Mouse (Mus musculus): ENCODE measurements around the gene Oas2. TPM values are rescaled to one million over a fixed set of nuclear protein-coding genes. Genes with fewer than 3 reads are reported as not detected.

Gene Oas2
- polyA plus RNA-seq, 1 experiment from 2014 or later, result 0.07 TPM

DNA sequence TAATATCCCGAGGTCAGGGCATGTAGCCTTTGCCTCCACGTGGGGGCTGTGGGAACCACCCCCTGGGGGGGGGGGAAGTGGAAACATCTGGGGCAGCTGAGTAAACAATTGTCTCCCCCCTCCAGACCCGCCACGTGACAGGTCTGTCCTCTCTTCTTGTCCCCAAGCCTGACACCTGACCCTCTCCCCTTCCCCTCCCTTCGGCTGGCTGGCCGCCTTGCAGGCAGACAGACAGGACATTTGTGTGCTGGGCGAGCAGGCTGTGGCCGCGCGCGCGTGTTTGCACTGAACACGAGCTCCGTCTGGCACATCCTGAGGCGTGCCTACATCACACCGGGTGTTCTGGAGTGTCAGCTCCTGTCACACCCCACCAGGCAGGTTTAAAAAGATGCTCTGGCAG, 43.1 kb downstream of the Oas2 start:
- Histone ChIP-seq H3K9ac (replicated peaks) (peak overlapping the region; percentile 59), H3K27me3 (peaks cover 7% of the 10 kb centered on the region; the same call in 1 of the 2 replicates), H3K4me1 (replicated peaks) (peaks cover 75% of the 10 kb centered on the region), H3K27ac (no peak overlapping the region), H3K4me2 (replicated peaks) (peak overlapping the region; percentile 57), H3K9me3 (no peaks in the 10 kb centered on the region), H3K36me3 (no peaks in the 10 kb centered on the region), H3K4me3 (replicated peaks) (peak overlapping the region; percentile 32)
- no peak for ATAC-seq
- under 1% methylated on average over 16 of the region's 16 CpGs for WGBS

DNA sequence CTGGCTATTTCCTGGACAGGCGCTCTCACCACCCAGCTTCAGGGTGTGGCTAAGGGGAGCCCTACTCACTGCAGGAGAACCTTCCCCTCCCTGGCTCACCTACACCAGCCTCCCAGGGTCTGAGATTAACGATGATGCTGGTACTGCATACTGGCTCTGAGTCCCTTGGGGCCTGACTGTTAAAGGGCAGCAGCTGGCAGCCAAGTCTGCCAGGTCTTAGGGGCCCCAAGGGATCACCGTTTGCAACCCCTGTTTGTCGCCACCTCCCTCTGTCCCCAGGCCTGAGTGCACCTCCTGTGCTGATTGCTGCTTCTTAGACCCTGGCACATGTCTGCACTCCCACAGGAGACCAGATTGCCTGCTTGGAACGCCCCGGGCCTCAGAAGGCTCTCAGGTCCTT, 45.2 kb downstream of the Oas2 start:
- Histone ChIP-seq H3K36me3 (no peaks in the 10 kb centered on the region), H3K27ac (no peak overlapping the region), H3K9ac (replicated peaks) (no peak overlapping the region), H3K4me3 (replicated peaks) (no peak overlapping the region), H3K4me2 (replicated peaks) (no peak overlapping the region), H3K4me1 (replicated peaks) (peaks cover 73% of the 10 kb centered on the region), H3K27me3 (no peaks in the 10 kb centered on the region; the same call in 1 of the 2 replicates), H3K9me3 (no peaks in the 10 kb centered on the region)
- no peak for ATAC-seq
- WGBS, result 49% methylated on average over 6 of the region's 6 CpGs

DNA sequence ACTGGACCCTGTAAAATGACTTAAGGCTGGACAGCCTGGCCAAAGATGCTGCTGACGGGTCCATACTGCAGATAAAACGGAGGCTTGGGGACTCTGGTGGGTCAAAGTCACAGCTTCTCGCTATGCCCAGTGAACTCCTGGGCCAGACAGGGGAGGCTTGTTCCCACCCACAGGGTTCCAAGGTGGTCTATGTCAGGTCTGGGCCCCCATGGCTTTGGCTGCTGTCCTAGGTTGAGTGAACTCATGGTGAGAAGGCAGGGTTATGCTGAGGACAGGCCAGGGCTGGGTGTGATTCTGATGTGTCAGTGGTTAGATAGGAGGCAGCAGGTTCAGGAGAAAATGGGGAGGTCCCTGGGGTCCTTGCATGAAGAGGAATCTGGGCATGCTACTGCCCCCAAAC, 46.0 kb downstream of the Oas2 start:
- peaks cover 73% of the 10 kb centered on the region for H3K4me1 ChIP-seq (replicated peaks)
- H3K27me3 ChIP-seq, result no peaks in the 10 kb centered on the region
- H3K36me3 ChIP-seq, result no peaks in the 10 kb centered on the region
- no peaks in the 10 kb centered on the region for H3K9me3 ChIP-seq
- H3K9ac ChIP-seq (replicated peaks), result no peak overlapping the region
- no peak for ATAC-seq
- H3K27ac ChIP-seq, result no peak overlapping the region
- no peak overlapping the region for H3K4me2 ChIP-seq (replicated peaks)
- WGBS, result 88% methylated on average over 3 of the region's 3 CpGs
- H3K4me3 ChIP-seq (replicated peaks), result no peak overlapping the region

DNA sequence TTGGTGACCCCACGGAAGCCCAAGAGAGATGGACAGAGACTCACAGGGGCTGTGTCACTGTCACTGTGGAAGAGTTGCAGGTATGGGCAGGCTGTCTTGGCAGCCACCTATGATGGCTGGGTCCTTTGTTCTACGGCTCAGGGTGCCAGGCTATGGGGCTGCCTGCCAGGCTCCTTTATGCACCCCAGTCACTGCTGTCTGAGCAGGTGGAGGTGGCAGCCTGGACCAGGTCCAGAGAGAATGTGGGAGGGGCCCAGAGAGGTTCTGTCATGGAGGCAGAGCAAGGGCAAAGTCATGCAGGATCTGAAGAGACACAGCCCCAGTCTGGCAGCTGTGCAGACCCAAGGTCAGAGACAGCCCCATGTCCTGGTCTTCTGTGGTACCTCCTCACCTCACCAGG, 46.7 kb downstream of the Oas2 start:
- no peak overlapping the region for H3K4me2 ChIP-seq (replicated peaks)
- H3K4me3 ChIP-seq (replicated peaks), result no peak overlapping the region
- H3K9ac ChIP-seq (replicated peaks), result no peak overlapping the region
- H3K27ac ChIP-seq, result no peak overlapping the region
- peaks cover 73% of the 10 kb centered on the region for H3K4me1 ChIP-seq (replicated peaks)
- no peak for ATAC-seq
- 97% methylated on average over 2 of the region's 2 CpGs for WGBS
- H3K36me3 ChIP-seq, result no peaks in the 10 kb centered on the region
- no peaks in the 10 kb centered on the region for H3K27me3 ChIP-seq
- no peaks in the 10 kb centered on the region for H3K9me3 ChIP-seq

DNA sequence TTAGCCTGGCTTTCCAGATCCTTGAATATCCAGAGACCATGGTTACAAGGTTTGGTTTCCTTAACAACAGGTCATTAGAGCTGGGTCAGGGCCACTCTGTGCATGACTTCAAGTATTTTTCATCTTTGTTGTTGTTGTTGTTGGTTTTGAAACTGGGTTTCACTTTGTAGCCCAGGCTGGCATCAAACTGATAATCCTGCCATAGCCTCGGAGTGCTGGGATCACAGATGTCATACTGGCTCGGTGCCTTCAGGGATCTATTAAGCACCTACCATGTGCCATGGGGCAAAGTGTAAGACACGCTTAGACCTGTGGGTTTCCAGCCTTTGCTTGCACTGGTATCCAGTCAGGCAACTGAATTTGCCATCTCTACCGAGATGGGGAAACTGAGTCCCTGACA, 47.2 kb downstream of the Oas2 start:
- no peak overlapping the region for H3K9ac ChIP-seq (replicated peaks)
- no peak overlapping the region for H3K27ac ChIP-seq
- no peaks in the 10 kb centered on the region for H3K36me3 ChIP-seq
- no peak for ATAC-seq
- 0 out of 2 replicates have a peak, but pooled peaks cover 2% of the 10 kb centered on the region for H3K27me3 ChIP-seq
- no peak overlapping the region for H3K4me3 ChIP-seq (replicated peaks)
- 88% methylated on average over 4 of the region's 4 CpGs for WGBS
- H3K9me3 ChIP-seq, result no peaks in the 10 kb centered on the region
- peaks cover 72% of the 10 kb centered on the region for H3K4me1 ChIP-seq (replicated peaks)
- H3K4me2 ChIP-seq (replicated peaks), result no peak overlapping the region

DNA sequence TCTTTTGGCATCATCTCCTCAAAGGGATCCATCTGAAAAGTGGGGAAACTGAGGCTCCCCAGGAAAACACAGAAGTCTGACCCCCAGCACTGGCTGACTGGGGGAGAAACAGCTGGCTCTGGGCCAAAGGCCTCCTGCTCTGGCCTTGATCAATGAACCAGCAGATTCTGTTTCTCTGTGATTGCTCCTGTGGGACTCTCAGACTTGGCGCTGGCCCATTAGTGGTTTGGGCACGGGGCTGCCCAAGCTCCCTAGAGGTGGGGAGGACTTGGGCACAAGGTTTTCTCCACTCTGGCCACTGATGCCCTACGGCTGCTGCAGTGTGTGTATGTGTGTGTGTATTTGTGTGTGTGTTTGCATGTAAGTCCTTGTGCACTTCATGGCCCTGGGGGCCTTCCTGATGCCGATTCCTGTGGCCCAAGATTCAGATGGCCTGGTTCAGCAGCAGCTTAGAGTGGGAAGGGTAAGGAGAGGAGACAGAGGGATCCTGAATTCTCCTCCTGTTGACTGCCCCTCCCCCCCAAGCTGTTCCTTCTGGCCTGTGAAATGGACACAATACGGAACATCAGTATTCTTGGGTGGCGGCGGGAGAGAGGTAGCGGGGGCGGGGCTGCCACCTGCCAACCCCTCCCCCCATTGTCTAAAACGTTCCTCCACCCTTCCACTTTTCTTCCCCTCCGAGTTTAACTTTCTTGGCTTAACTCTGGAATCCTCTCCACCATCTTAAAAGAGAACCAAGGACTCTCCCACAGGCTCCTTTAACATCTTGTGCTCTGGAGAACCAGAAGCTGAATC, 48.5 kb downstream of the Oas2 start:
- H3K36me3 ChIP-seq, result no peaks in the 10 kb centered on the region
- no peak overlapping the region for H3K4me2 ChIP-seq (replicated peaks)
- no peak overlapping the region for H3K4me3 ChIP-seq (replicated peaks)
- ATAC-seq, result no peak
- no peaks in the 10 kb centered on the region for H3K9me3 ChIP-seq
- H3K4me1 ChIP-seq (replicated peaks), result peaks cover 63% of the 10 kb centered on the region
- whole genome bisulfite sequencing, result 63% methylated on average over 11 of the region's 11 CpGs
- H3K27ac ChIP-seq, result no peak overlapping the region
- 0 out of 2 replicates have a peak overlapping the region, but pooled peaks have one; percentile 8 for H3K9ac ChIP-seq (replicated peaks)
- H3K27me3 ChIP-seq, result peaks cover 13% of the 10 kb centered on the region

DNA sequence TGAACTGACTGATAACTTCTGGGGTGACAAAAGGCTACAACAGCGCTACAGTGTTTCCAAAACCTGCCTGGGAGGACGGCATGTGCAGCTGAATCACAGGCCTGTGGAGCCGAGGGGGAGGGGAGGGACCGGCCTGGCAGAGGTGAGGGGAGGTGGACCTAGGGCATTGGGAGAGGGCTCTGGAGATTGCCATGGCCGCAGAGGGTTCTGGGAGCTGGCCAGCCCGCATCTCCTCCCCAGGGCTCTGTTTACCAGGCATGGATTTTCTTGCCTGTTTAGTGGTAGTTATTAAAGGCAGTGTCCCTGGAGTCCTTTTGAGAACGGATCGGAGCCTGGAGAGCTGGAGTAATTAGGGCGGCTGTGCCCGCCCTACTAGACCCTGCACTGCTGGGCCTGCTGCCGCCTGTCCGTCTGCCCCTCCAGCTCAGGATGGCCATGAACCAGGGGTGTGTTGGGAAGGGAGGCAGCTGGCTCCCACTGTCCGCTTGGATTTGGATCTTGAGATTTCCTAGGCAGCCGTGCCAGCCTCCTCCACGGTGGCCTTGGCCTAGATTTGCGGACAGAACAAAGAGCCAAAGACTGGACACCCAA, 50.8 kb downstream of the Oas2 start:
- Histone ChIP-seq H3K27me3 (peaks cover 36% of the 10 kb centered on the region), H3K9me3 (no peaks in the 10 kb centered on the region), H3K4me2 (replicated peaks) (no peak overlapping the region), H3K4me3 (replicated peaks) (no peak overlapping the region), H3K27ac (peak overlapping the region; percentile 44), H3K9ac (replicated peaks) (no peak overlapping the region), H3K36me3 (peaks cover 8% of the 10 kb centered on the region), H3K4me1 (replicated peaks) (peaks cover 52% of the 10 kb centered on the region)
- 35% methylated on average over 16 of the region's 16 CpGs for WGBS
- ATAC-seq, result 0 out of 2 replicates have a peak, but pooled peaks have one; percentile 40

DNA sequence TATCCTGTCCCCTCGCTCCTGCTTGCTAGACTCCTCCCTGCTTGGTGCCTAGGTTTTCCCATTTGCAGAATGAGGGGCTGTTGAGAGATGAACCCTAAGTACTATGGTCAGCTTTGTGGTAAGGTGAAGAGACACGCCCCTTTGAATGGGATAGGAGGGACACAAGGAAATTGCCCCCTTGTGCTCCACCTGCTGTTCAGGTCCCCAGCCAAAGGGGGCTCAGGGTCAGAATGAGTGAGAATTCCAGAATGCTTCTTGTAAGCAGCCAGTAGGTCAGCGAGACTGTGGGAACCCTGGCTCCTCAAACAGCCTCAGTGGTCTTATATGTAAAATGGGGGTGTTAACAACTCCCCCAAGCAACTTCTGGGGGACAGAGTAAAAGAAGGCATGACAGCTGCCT, 51.5 kb downstream of the Oas2 start:
- WGBS, result 61% methylated on average over 3 of the region's 3 CpGs
- Histone ChIP-seq H3K4me1 (replicated peaks) (peaks cover 52% of the 10 kb centered on the region), H3K9ac (replicated peaks) (no peak overlapping the region), H3K4me2 (replicated peaks) (no peak overlapping the region), H3K4me3 (replicated peaks) (no peak overlapping the region), H3K27me3 (peaks cover 44% of the 10 kb centered on the region), H3K9me3 (no peaks in the 10 kb centered on the region), H3K27ac (no peak overlapping the region), H3K36me3 (peaks cover 13% of the 10 kb centered on the region)
- ATAC-seq, result no peak

DNA sequence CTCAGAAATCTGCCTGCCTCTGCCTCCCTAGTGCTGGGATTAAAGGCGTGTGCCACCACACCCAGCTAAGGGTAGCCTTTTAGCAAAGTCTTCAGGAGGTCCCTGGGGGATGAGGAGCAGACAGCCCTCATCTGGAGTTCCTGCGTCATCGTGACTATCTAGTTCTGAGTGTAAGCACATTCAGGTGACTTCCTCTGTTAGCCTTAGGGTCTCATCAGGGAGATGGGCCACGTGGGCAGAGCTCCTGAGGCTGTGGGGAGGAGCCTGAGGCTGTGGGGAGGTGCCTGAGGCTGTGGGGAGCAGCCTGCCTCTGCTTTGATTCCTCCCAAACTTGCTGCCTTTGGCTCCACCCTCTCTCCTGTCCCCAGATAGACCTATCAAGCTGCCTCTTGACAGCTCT, 52.8 kb downstream of the Oas2 start:
- H3K9me3 ChIP-seq, result no peaks in the 10 kb centered on the region
- H3K27me3 ChIP-seq, result peaks cover 55% of the 10 kb centered on the region
- no peak overlapping the region for H3K27ac ChIP-seq
- H3K4me1 ChIP-seq (replicated peaks), result peaks cover 52% of the 10 kb centered on the region
- no peak overlapping the region for H3K4me3 ChIP-seq (replicated peaks)
- ATAC-seq, result no peak
- H3K4me2 ChIP-seq (replicated peaks), result no peak overlapping the region
- H3K9ac ChIP-seq (replicated peaks), result no peak overlapping the region
- peaks cover 26% of the 10 kb centered on the region for H3K36me3 ChIP-seq
- WGBS, result 54% methylated on average over 4 of the region's 4 CpGs

DNA sequence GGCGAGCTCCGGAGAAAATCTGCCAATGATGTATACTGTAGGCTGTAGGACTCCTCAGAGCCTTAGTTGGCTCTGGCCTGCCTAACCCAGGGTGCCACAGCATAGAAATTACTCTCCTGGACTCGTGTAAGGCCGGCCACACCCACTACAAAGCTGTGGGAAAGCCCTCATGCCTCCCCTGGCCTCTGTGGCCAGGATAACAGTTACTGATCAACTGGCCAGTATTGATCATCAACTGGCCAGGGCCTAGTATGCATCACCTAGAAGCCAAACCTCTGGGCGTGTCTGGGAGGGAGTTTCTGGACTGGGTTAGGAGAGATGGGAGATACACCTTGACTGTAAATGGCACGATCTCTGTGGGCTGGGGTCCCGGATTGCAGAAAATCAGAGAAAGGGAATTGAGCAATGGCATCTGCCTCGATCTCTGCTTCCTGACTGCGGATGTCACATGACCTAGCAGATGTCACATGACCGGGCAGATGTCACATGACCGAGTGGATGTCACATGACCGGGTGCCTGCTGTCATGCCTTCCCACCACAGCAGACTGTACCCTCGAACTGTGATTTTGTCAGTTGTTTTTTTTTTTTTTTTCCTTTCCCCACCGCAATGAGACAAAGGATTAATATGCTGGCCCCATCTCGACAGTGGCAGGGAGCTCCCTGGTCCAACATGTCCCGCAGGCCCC, 53.5 kb downstream of the Oas2 start:
- H3K9ac ChIP-seq (replicated peaks), result no peak overlapping the region
- H3K27me3 ChIP-seq, result peaks cover 61% of the 10 kb centered on the region
- ATAC-seq, result no peak
- WGBS, result 72% methylated on average over 16 of the region's 16 CpGs
- H3K27ac ChIP-seq, result no peak overlapping the region
- peaks cover 31% of the 10 kb centered on the region for H3K36me3 ChIP-seq
- H3K4me3 ChIP-seq (replicated peaks), result no peak overlapping the region
- H3K9me3 ChIP-seq, result no peaks in the 10 kb centered on the region
- H3K4me1 ChIP-seq (replicated peaks), result peaks cover 49% of the 10 kb centered on the region
- H3K4me2 ChIP-seq (replicated peaks), result no peak overlapping the region

DNA sequence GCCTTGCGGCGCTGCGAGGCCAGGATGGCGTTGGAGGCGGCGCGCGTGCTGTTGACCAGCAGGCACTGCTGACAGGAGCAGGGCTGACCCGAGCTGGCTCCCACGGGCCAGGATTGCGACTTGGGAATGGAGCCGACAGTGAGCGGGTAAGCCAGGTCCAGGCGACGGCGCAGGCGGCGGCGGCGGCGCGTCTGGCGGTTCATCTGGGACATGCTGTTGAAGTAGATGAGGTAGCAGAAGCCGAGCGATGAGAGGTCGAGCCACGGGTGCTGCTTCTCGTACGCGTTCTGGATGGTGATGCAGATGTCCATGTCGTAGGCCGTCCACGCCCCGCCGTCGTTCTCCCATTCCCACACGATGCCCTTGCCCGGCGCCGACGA, 55.0 kb downstream of the Oas2 start:
- Histone ChIP-seq H3K9ac (replicated peaks) (0 out of 2 replicates have a peak overlapping the region, but pooled peaks have one; percentile 23), H3K4me2 (replicated peaks) (peak overlapping the region; percentile 30), H3K4me1 (replicated peaks) (peaks cover 36% of the 10 kb centered on the region), H3K27ac (no peak overlapping the region), H3K36me3 (peaks cover 38% of the 10 kb centered on the region), H3K27me3 (peaks cover 63% of the 10 kb centered on the region), H3K4me3 (replicated peaks) (peak overlapping the region; percentile 6; the same call in 1 of the 2 replicates), H3K9me3 (no peaks in the 10 kb centered on the region)
- ATAC-seq, result no peak
- 5% methylated on average over 41 of the region's 41 CpGs for WGBS

Data from midbrain, embryonic 13.5 days (tissue).